Mouse (Mus musculus) naive thymus-derived CD4-positive, alpha-beta T cell, adult 5 months (primary cell): ENCODE results near the gene Gm8247. TPM values are rescaled to one million over a fixed set of nuclear protein-coding genes. Genes with fewer than 3 reads are reported as not detected.

ENCODE experiments used
- polyA plus RNA-seq: library from polyadenylated mRNA; unstranded; fragments of 100-300 nt; shearing (Covaris generic); gene quantifications from one replicate; pipeline ENCODE4 v1.2.1, GENCODE M21; 2017

Gm8247 gene
- not detected for polyA plus RNA-seq

GRCm38 (mm10) chr14:44582853-44583252 lies at the start of gene Gm8247:
TSS of gene Gm8247 (plus strand) at chr14:44583153.

DNA sequence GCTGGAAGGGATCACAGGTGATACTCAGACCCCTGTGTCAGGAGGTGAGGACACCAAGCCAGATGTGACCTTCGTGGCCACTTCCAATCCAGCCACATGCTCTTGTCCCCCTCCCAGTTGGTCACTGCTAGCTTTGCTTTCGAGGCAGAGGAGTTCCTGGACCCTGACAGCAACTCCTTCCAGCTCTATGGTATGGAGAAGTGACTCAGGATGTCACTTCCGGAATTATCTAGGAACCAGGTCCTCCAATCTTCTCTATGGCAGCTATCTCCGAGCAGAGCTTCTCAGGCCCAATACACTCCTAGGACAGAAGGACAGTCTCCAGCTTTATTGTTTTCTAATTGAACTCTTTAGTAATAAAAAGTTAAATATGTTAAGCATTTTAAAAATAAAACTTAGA lies 44.8 kb downstream of the Gm8247 start, which contains the start of gene Gm5624:
TSS of gene Gm5624 (minus strand) at position 202 of the 400 bp plus-strand sequence.

Other genes starting within 250 kb of the Gm8247 start
- gene Gm5930, start 244.6 kb upstream of the Gm8247 start, polyA plus RNA-seq = not detected
- not detected for gene Gm8229, start 217.8 kb upstream of the Gm8247 start, polyA plus RNA-seq
- not detected for gene Gm3371, start 172.5 kb upstream of the Gm8247 start, polyA plus RNA-seq
- gene Gm8232, start 149.5 kb upstream of the Gm8247 start, polyA plus RNA-seq = not detected
- not detected for gene BC061237, start 90.7 kb upstream of the Gm8247 start, polyA plus RNA-seq
- gene Gm17093, start 64.9 kb upstream of the Gm8247 start, polyA plus RNA-seq = not detected
- gene Gm5624, start 44.8 kb downstream of the Gm8247 start, polyA plus RNA-seq = not detected
- gene Gm8257, start 123.3 kb downstream of the Gm8247 start, polyA plus RNA-seq = not detected
- 1.1 TPM for gene Gm8267, start 167.2 kb downstream of the Gm8247 start, polyA plus RNA-seq